Mouse (Mus musculus): Measurements from ENCODE around the gene Emg1. TPM values are rescaled to one million over a fixed set of nuclear protein-coding genes. Genes with fewer than 3 reads are reported as not detected.

Emg1 gene
- polyA plus RNA-seq, 1 experiment: 95.2 TPM

DNA sequence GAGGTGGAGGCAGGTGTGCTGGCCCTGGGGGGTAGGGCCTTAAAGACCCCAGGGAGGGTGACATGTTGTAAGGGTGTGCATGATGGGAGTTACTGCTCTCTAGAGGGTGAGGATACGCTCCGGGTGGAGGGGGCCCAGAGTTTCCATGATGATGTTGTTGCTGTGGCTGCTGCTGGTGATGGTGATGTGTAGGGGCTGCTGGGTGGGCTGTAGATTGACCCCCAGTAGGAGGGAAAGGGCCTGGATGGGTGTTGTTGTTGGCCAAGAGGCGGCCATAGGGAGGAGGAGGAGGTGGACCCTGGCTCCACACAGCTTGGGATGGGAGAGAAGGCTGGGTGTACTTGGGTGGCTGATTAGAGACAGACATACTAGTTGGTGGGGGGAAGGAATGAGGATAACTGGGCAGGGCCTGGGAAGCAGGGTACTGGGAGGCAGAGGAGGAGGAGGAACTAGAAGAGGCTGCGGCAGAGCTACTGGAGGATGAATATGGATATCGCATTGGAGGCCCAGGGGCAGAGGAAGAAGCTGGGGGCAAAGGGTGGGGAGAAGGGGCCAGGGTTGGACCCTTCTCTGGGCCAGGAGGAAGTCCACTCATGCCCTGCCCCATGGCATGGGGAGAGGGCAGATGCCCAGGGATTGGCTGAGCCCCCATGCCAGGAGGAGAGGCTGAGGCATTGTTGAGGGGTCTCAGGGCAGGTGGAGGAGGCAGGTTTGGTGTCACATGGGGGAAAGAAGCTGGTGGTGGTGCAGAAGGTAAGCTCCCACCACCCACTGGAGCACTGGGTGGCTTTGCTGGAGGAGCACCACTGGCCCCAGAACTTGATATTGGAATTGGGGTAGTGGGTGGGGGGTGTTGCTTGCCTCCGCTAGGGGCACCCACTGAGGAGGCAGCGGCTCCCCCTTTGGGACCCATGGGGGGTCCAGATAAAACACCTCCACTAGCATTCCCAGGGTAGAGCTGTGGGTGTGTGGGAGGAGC, 35.0 kb upstream of the Emg1 start:
- TF ChIP-seq POLR2A (IDR thresholded peaks at IDR 0.05; ENCODE audit: borderline replicate concordance, extremely low read depth, insufficient read depth, insufficient read length, poor library complexity, severe bottlenecking): no peak
- TF ChIP-seq CTCF (IDR thresholded peaks at IDR 0.05; ENCODE audit: borderline replicate concordance, extremely low read depth, insufficient read depth, insufficient read length): no peak
- DNase-seq (ENCODE audit: low read depth): no peak

DNA sequence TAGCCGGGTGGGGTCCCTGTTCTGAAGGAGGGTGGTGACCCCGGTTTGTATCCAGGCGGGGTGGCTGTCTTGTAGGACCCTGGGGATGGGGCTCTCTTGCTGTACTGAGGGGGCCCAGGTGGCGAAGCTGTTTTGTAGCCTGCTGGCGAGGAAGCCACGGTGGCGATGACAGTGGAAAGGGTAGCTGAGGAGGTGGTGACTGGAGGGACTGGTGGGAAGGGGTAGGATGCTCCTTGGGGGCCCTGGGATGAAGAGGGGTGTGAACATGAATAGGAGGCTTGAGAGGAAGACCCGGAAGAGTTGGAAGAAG, 34.3 kb upstream of the Emg1 start:
- TF ChIP-seq POLR2A (IDR thresholded peaks at IDR 0.05; ENCODE audit: borderline replicate concordance, extremely low read depth, insufficient read depth, insufficient read length, poor library complexity, severe bottlenecking): no peak
- no peak for TF ChIP-seq CTCF (IDR thresholded peaks at IDR 0.05; ENCODE audit: borderline replicate concordance, extremely low read depth, insufficient read depth, insufficient read length)
- no peak for DNase-seq (ENCODE audit: low read depth)

DNA sequence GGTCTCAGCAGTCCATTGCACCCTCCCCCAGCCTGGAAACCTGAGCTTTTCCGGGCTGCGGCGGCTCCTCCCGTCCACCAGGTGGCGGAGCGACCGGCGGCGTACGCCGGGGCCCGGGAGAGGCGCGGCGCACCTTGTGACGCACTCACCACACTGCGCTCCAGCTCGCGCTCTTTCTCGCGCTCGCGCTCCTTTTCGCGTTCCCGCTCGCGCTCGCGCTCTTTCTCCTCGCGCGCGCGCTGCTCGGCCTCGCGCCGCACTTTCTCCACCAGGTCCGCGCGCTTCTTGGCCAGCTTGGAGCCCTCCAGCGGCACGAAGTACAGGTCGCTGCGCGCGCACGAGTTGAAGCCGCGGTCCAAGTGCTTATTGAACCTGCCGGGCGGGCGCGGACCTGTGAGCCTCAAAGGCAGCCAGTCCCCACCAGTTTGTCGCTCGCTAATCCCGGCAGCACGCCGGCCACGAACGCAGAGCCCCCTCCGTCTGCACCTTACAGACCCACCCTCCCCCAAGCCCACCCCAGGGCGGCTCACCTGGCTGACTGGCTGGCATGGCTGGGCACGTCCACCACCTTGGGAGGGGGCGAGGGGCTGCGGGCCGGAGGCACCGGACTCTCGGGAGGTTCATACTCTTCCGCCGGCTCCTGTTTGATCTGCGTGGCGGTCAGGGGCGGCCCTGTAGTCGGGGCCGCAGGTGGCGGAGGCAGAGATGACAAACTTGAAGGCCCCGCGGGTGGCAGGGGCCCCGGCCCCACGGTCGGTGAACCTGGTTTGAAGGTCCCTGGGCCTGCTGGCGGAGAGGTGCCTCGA, 33.7 kb upstream of the Emg1 start:
- peak; percentile 98 for DNase-seq (ENCODE audit: low read depth)
- TF ChIP-seq POLR2A (IDR thresholded peaks at IDR 0.05; ENCODE audit: borderline replicate concordance, extremely low read depth, insufficient read depth, insufficient read length, poor library complexity, severe bottlenecking): no peak; the same call in 1 of the 2 replicates
- TF ChIP-seq CTCF (IDR thresholded peaks at IDR 0.05; ENCODE audit: borderline replicate concordance, extremely low read depth, insufficient read depth, insufficient read length): peak; percentile 82

DNA sequence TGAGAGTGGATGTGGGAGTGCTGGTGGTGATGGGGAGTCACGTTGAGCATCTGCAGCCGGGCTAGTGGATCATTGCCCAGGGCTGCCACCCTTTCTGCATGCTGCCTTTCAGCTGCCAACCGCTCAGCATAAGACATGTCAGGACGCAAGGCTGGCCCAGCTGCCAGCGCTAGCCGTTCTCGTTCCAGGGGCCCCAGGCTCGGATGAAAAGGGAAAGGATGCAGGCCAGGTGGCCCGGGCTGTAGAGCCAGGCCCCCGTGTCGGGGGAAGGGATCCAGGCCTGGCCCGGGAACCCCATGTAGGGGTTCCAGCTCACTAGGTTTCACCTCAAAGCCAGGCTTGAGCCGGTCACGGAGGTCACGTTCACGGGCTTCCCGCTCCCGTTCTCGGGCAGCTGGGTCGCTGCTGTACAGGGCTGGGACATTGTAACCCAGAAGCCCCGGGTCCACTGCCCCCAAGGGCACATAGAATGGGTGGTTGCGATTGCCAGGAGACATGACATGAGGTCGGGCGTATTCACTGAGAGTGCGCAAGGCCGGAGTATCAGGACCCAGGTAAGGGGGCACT, 32.9 kb upstream of the Emg1 start:
- no peak for DNase-seq (ENCODE audit: low read depth)
- TF ChIP-seq CTCF (IDR thresholded peaks at IDR 0.05; ENCODE audit: borderline replicate concordance, extremely low read depth, insufficient read depth, insufficient read length) (no peak), POLR2A (IDR thresholded peaks at IDR 0.05; ENCODE audit: borderline replicate concordance, extremely low read depth, insufficient read depth, insufficient read length, poor library complexity, severe bottlenecking) (no peak)

DNA sequence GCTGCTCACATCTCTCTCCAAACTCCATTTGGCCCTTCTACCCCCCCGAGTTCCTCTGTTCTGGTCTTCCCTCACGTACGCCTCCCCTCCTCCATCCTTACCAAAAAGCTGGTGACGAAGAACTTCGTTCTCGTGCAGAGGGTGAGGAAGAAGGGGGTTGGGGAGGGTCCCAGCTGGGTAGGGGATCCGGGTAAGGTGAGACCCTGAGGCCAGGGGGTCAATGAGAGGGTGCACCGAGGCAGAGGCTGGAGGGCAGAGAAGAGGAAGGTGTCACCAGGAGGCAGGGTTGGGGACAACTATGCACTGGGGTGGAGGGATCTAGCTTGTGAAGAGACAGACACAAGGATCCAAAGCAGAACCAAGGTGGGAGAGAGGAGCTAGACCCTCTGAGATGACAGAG, 31.7 kb upstream of the Emg1 start:
- TF ChIP-seq CTCF (IDR thresholded peaks at IDR 0.05; ENCODE audit: borderline replicate concordance, extremely low read depth, insufficient read depth, insufficient read length) (no peak), POLR2A (IDR thresholded peaks at IDR 0.05; ENCODE audit: borderline replicate concordance, extremely low read depth, insufficient read depth, insufficient read length, poor library complexity, severe bottlenecking) (no peak)
- DNase-seq (ENCODE audit: low read depth): no peak

DNA sequence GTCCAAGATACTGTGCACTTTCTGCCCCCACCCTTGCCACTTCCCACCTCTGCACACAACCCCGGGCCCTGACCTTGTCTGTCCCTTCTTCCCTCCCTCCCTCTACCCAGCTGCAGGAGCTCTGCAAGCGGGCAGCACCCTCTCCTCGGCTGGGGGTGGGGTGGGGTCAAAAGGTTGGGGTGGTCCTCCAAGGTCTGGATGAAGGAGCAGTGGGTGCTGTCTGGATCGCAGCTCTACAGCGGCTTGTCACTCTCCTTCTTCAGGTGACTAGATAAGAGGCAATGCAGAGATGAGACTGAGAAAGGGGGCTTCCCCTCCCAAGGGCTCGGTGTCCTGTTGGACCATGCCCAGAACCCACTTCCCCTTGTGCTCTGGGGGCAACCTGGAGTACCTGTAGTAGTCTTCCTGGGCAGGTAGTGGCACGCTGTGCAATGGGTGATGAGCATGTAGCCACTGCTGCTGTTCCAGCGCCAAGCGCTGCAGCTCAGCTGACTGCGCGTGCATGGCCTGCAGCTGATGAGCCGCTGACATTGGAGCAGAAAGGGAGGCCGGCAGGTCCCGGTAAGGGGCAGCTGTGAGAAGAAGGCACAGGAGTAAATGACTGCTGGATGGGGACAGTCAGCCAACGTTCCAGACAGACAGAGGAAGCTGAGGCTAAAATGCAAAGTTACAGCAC, 31.0 kb upstream of the Emg1 start:
- TF ChIP-seq CTCF (IDR thresholded peaks at IDR 0.05; ENCODE audit: borderline replicate concordance, extremely low read depth, insufficient read depth, insufficient read length): no peak
- no peak for TF ChIP-seq POLR2A (IDR thresholded peaks at IDR 0.05; ENCODE audit: borderline replicate concordance, extremely low read depth, insufficient read depth, insufficient read length, poor library complexity, severe bottlenecking)
- DNase-seq (ENCODE audit: low read depth): no peak

DNA sequence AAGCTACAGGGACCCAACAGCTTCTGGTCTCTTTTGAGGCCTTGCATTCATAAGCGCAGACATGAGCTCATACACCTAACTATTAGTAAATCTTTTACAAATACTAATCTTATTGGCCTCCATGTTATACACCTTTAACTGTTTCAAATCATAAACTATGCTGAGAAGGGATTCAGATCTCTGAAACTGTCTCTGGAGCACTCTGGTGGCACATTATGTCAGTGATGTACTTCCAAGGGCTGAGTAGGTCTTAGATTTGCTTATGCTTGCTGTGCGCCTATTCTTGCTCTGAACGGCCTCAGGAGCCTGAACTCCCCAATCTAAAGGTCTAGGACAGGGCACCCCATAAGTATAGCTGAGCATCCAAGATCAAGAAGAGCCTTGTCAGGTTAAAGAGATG, 29.9 kb upstream of the Emg1 start:
- DNase-seq (ENCODE audit: low read depth): no peak
- TF ChIP-seq CTCF (IDR thresholded peaks at IDR 0.05; ENCODE audit: borderline replicate concordance, extremely low read depth, insufficient read depth, insufficient read length) (no peak), POLR2A (IDR thresholded peaks at IDR 0.05; ENCODE audit: borderline replicate concordance, extremely low read depth, insufficient read depth, insufficient read length, poor library complexity, severe bottlenecking) (no peak)

DNA sequence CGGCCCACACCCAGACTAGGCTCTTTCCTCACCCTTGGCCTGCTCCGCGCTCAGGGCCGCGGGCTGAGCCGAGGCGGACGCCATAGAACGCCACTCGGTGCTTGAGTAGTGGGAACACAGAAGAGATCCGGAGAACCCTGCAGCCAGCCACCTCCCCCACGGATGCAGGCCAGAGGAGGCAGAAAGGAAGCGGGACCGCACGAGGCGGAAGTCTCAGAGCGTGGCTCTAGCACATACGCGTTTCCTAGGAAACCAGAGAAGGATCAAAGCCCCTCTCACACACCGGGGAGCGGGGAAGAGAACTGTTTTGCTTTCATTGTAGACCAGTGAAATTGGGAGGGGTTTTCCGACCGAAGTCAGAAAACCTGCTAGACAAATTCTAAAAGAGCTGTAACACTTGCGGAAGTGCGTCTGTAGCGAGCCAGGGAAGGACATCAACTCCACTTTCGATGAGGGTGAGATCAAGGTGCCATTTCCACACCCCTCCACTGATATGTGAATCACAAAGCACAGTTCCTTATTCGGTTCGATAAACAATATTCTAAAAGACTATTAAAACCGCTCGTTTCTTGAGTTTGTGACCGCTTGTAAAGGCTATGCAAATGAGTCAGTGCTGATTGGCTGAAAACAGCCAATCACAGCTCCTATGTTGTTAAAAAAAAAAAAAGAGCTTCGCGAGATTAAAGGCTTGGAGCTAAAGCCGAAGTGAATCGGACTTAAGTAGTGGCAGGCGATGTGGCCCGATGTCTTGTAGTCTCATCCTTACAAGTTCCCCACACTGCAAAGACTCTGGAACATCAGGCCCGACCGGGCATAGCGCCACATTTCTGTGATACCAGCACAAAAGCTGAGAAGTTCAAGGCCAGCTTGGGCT, 29.1 kb upstream of the Emg1 start, which contains the start of gene Grcc10:
Gene Grcc10 (minus strand): TSS at position 487 of the 874 bp plus-strand sequence.
- peak; percentile 98 for DNase-seq (ENCODE audit: low read depth)
- TF ChIP-seq CTCF (IDR thresholded peaks at IDR 0.05; ENCODE audit: borderline replicate concordance, extremely low read depth, insufficient read depth, insufficient read length): no peak
- TF ChIP-seq POLR2A (IDR thresholded peaks at IDR 0.05; ENCODE audit: borderline replicate concordance, extremely low read depth, insufficient read depth, insufficient read length, poor library complexity, severe bottlenecking): peak; percentile 80; the same call in 1 of the 2 replicates

DNA sequence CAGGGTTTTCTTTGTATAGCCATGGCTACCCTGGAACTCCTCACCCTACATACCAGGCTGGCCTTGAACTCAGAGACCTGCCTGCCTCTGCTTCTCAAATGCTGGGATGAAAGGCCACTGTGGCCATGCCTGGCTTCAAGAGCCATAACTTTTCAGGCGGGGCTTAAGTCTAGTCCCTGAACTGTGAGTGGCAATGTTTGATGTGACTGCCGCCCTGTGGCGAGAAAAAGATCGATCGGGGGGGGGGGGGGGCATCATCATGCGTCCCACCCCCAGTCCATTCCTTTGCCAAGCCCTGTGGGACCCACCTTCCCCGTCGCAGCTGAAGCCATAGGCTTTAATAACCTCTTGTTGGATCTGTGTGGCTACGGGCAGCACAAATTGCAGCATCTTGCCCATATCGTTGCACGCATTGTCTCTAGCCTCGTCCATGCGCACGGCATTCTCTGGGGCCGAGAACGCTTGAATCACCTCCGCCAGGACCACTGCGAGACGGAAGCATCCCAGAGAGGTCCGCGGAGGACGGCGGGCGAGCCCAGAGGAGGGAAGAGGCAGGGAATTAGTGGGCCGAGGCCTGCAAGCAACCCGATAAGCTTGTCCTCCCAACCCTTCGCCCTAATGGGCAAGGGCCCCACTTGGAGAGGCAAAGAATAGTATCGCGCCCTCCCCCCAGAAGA, 28.4 kb upstream of the Emg1 start:
- peak; percentile 83 for DNase-seq (ENCODE audit: low read depth)
- no peak for TF ChIP-seq POLR2A (IDR thresholded peaks at IDR 0.05; ENCODE audit: borderline replicate concordance, extremely low read depth, insufficient read depth, insufficient read length, poor library complexity, severe bottlenecking)
- peak; percentile 34; the same call in 1 of the 2 replicates for TF ChIP-seq CTCF (IDR thresholded peaks at IDR 0.05; ENCODE audit: borderline replicate concordance, extremely low read depth, insufficient read depth, insufficient read length)
